Mouse (Mus musculus): ENCODE results near the gene Rcan2. TPM values are rescaled to one million over a fixed set of nuclear protein-coding genes. Genes with fewer than 3 reads are reported as not detected.

Rcan2 gene
- total RNA-seq, 2 experiments from 2014 or later = 39.1 to 48.2 TPM

DNA sequence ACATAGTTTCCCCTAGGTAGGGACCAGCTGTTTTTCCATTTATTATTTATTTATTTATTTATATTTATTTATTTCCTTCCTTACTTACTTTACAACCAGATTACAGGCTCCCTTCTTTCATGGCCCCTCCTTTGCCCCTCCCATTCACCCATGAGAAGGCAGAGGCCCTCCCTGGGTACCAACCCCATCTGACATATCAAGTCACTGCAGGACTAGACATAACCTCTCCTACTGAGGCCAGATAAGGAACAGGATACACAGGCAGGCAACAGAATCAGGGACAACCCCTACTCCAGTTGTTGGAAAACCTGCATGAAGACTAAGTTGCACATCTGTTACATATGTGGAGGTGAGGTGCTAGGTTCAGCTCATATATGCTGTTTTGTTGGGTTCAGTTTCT, 105.6 kb downstream of the Rcan2 start:
- no peak for DNase-seq

DNA sequence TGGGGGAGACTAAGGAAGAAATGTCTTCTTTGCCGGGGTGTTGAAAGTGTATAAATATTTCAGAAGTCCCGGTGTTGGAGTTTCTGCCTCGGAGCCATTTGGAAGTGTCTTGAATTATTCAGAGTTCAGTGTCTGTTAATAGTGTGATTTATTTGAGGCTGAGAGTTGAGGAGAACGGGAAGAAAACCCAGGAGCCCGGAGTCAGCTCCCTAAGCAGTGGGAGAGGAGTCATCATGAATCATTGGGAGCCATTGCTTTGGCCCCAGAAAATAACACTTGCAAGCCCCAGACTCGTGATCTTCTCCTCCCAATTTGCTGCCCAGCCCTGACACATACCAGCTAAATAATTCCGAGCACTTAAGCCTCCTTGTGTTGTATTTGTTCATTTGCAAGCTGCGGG, 115.0 kb downstream of the Rcan2 start:
- DNase-seq = no peak

DNA sequence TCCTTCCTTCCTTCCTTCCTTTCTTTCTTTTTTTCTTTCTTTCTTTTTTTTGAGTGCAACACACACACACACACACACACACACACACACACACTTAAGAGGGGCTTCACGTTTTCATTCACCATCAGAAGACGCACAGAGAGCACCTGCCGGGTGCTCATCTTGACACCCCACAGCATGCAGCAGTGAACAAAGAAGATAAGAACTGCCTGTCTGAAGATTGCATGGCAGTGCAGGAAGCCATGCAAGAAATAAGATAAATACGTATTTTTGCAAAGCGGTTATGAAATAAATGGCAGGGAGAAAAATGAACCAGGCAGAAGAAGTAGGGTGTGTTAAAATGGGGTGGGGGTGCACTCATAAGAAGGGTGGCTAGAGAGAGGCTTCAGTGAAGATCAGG, 116.0 kb downstream of the Rcan2 start:
- DNase-seq = no peak

DNA sequence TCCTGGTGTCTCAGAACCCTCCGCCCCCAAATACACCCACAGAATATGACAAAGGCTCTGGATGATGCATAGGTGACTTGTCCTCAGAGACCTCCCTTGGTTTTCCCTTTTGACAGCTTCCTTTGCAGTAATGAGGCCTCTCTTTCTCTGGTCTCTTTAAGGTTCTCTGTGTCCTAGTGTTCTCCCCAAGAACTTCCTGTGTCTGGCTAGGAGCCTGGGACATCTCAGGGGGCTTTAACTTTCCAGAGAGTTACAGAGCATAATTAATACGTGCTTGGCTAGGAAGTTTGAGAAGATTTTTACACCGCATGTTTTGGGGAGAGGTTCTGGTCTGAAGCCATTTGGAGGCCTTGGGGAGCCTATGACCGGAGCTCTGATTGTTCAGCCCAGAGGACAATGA, 128.7 kb downstream of the Rcan2 start:
- no peak for DNase-seq

DNA sequence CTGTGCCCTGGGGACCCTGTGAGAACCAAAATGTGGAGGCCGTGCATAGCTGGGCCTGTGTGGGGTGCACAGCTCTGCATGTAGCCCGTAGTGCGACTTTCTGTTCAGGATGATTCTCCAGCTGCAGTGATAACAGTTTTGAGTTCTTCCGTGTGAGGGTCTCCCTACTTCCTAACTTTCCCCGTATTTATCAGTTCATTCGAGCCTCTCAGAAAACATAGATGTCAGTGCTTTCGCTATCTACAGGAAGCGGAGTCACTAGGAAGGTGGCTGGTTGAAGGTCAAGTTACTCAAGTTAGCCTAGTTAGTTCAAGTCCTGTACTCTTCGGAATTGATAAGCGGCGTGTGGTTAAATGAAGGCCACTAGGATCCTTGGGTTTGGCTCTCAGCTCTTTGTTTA, 130.6 kb downstream of the Rcan2 start:
- DNase-seq = no peak

DNA sequence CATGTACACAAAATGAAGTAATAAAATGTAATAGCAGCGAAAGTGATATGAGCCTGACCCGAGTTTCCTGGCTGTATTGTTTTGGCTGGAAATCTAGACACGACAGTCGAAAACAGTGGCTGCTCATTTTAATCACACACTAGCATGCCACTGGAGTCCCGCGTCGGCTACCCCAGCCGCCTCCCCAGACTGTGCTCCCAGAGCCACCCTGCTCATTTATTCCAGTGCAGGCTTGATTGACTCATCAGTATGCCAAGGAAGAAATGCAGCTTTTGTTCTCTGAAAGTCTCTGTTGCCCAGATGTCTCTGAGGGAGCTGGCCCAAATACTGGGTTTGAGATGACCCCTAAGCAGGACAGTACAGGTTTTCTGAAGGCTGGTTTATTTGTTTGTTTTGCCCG, 132.9 kb downstream of the Rcan2 start:
- DNase-seq = no peak

DNA sequence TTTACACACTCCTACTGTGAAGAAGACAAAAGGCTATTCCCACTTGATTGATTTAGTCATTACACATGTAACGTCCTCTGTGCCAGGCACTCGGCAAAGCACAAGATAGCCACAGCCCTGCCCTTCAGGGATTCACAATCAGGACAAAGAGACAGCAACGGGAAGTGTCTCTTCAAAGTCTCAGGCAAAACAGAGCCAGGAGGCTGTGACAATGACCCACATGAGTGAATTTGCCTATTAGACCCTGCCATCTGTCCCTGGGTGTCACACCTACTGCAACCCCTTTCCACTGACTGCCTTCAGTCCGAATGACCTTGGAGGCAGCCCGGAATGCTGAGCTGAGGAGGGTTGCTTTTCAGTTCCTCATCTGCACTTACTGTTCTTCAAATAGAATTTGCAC, 151.1 kb downstream of the Rcan2 start:
- DNase-seq = no peak

DNA sequence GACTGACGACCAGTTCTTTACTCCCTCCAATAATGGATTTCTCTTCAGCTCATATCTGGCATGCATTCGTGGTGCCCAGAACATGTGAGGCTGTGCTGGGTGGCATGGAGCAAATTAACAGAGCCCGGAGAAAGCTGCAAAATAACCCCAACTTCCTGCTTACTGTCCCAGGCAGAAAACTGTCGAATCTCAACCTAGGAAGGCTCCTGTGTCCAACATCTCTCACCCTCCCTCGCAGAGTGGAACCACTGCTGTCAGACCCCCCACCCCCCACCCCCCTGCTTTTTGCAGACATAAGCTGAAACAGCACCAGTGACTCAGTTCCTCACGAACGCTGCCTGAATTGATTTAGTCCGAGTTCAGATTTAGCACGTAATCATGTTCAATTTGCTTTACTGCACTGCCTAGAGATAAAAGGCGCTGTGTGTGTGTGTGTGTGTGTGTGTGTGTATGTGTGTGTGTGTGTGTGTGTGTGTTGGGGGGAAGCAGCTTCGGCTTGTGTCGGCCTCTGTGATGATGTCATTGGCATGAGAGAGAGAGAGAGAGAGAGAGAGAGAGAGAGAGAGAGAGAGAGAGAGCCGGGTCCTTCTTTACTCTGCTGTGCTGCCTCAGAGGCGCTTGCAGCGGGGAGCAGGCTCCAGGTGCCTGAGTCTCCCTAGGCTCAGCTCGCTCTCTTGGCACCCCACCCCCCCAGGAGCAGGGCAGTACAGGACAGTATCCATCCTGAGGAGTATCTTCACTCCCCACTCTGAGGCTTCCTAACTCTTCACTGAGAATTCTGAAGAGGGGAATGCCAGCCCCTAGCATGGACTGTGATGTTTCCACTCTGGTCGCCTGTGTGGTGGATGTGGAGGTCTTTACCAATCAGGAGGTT, 151.7 kb downstream of the Rcan2 start:
- no peak for DNase-seq

DNA sequence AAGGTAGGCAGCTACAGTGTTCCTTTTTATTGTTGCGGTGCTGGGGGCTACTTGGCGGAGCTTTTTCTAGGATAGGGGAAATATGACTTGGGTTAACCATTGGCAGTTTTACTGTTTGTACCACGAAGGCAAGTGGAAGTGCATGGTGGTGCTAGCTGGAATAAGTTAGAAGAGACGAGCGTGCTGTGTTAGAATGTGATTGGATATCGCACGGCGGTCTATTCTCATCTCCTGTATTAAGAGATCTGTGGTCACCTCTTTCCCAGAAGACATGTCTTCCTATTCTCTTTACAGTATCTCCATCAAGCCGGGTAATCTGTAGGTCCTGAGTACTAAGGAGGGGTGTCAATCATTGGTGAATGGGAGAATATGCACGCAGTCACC, 152.4 kb downstream of the Rcan2 start:
- no peak for DNase-seq

DNA sequence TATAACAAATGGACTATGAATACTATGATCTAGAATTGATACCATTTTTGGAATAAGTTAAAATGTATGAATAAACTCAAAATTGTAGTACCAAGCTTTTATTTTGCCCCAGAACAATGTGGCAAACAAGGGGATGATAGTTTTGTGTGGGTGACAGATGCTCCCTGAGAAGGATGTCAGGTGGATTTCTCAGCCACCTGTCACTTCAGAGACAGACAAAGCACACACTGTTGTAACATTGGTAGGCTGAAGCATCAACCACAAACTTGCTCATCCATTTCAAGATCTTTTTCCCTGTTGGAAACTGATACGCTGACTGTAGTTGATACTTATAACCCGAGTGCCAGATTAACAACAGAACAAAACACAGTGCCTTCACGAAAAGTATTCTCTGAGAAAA, 158.6 kb downstream of the Rcan2 start:
- no peak for DNase-seq

DNA sequence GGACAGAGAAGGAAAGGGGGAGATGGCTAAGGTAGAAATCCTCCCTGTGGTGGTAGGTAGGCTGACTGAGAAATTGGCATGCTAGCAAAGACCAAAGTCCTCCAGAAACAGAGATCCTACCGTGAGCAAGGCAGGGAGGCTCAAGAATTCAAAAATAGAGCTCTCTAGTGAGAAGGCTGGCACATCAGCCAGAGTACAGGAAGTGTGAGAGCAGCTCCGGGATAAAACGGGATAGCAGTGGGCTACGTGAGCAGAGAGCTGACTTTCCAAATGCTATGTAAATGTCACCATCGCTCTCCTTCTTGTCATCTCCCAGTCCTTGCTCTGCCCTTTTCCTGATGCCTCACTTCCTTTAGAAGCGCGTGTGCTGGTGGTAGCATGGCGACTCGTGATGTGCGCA, 168.8 kb downstream of the Rcan2 start:
- no peak for DNase-seq

DNA sequence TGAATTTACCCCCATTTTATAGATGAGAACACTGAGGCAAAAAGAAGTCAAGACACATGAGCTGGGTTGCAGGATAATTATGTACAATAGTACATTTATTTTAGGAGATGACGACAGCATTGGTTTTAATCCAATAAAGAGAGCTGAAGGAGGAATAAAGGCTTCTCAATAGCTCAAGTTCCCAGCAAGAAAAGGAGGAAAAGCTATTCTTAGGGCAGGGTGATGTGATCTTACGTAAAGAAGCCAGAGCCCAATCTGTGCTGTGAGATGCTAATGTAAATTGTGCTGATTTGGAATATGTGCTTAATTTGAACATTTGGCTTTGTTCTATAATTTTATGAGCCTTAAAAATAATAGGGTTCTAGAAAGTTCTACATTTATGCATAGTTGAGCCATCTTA, 176.4 kb downstream of the Rcan2 start:
- DNase-seq = no peak

DNA sequence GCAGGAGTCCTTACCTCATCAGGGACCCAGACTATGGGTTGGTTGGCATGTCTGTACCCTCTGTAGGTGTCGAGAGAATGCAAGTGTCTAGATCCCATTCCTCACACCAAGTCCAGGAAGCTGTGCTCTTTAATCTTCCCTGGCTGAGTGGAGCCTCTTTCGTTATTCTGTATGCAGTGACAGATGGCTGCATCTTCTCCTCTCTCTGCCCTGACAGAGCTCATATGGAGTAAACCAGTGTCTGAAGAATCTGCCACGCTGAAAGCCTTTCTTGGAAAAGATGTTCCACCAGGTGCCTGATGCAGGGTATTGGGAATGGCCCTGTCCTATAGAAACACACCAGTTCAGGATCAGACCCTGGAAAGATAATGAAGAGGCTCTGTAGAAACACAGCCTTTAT, 178.8 kb downstream of the Rcan2 start:
- no peak for DNase-seq

DNA sequence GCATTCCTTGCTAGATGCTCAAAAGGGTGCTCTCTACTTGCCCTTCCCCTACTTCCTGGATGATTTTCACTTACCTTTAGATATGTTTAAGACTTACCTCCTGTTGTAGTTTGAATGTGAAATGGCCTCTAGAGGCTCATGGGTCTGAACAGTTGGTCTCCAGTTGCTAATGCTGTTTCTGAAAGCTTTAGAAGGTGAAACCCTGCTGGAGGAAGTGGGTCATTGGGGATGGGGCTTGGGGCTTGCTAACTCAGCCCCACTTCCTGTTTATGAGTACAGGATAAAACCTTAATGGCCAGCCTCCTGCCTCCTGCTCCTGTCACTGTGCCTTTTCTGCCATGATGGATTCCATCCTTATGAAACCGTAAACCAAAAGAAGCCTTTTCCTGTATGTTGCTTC, 181.4 kb downstream of the Rcan2 start:
- DNase-seq = no peak

DNA sequence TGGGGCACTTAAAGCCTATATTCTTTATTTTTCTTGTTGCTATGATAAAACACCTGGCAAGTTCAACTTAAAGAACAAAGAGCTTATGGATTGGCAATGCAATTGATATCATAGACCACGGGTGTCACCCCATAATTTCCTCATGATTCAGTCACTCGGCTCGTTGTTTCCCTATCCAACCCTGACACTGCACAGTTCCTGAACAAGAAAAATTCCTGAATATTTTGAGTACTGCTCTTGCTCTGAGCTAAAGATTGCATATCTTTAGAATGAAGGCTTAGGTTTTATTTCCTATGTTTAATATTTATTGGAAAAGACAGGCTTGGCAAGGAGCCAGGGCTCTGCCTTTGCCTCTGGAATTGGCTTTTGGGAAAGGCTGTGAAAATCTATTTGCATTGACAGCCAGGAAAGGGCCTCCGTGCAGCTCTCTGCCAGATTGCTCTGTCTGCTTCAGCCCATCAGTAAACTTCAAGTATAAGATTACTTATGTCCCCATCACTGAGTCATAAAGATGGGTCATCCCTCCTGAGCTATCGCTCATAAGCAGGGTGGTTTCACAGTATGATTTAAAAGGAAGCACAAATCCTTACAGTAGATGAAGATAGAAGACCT, 188.3 kb downstream of the Rcan2 start:
- no peak for DNase-seq

DNA sequence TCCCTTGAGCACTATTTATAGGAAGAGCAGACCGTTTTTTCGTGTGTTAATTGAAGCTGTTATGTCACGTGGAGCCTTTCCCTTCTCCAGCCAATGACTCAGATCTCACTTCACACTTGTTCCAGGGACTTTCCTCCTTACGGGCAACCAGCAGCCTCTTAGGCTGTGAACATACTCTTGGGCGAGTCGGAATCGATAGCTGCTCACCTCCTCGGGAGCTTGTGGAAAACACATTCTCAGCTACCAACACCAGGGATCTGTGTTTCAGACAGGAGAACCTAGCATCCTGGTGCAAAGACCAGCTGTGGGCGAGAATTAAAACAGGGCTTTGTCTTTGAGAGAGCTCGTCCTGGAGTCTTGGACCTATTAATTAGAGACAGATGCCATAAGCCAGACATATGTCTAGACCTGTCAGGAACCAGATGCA, 189.8 kb downstream of the Rcan2 start:
- no peak for DNase-seq

DNA sequence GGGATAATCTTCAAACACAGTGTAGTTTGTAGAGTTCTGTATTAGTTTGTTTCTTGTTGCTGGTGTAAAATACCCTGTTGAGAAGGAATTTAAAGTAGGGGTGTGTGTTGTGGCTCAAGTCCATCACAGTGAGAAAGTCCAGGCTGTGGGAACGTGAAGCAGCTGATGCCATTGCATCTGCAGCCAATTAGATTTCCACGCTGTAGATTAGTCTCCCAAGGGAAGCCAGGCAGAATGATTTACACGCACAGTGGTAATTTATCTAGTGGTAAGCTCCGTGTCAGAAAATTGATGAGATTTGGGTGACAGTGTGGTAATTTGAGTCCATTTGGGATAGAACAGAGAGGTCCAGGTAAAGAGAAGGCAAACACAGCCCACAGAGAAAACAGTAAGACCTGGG, 192.9 kb downstream of the Rcan2 start:
- DNase-seq = no peak

DNA sequence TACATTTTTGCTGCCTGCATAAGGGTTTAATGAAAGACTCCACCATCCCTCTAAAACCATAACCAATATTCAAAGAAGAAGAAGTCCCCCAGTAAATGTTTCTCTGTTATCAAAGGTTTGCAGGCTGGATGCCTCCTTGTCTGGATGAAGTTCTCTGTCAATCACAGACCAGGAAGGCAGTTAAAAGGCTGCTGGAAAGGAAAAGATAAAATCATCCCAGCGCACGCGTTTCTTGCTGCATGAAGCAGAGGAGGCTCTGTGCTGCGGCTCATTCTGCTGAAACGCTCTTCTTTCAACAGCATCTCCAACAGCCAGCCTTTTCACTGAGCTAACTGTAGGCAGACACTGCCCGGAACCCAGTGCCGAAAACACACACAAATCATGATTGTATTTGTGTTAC, 196.4 kb downstream of the Rcan2 start:
- DNase-seq = no peak

DNA sequence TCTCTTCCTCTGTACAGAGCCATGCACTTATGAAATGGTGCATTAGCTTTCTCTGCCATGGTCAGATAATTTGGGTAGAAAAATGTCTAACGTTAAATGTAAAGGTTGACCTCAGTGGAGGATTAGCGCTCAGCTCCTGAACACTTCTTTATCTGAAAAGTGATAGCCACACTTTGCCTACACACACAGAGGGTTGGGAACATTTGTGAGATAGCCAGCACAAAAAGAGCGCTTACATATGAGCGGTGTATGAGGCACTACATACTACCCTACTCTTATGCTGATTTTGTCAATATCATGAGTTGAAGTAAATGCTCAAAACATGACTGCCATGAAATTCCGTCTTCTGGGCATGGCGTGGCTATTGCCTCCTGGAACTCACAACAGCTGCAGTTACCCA, 196.9 kb downstream of the Rcan2 start:
- DNase-seq = no peak

DNA sequence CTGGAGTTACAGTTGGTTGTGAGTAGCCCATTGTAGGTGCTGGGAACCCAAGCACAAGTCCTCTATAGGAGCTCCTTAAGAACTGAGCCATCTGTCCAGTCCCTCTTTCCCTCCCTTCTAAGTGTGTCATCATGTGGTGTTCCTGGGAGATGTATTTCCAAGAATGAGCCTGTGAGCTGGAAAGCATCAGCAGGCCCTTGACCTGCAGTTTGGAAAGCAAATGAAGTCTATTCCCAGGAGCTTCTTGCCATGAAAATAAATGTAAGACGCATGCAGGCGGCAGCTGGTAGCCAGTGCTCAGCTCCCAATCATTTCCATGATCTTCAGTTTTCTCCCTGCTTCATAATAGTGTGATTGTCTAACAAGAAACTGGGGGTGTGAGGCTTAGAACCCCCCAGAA, 203.2 kb downstream of the Rcan2 start:
- DNase-seq = no peak

DNA sequence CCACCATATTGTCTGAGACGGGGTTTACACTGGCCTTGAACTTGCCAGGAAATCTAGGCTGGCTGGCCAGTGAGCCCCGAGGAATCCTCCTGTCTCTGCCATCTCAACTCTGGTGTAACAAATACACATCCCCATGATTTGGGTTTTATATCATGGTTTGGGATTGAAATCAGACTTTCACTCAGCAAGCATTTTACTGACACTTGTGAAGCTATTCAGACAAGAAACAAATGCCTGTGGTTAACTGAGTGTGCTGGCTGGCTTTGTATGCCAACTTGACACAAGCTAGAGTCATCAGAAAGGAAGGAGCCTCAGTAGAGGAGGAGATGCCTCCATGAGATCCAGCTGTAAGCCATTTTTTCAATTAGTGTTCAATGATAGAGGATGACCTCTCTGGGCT, 206.3 kb downstream of the Rcan2 start:
- DNase-seq = no peak

DNA sequence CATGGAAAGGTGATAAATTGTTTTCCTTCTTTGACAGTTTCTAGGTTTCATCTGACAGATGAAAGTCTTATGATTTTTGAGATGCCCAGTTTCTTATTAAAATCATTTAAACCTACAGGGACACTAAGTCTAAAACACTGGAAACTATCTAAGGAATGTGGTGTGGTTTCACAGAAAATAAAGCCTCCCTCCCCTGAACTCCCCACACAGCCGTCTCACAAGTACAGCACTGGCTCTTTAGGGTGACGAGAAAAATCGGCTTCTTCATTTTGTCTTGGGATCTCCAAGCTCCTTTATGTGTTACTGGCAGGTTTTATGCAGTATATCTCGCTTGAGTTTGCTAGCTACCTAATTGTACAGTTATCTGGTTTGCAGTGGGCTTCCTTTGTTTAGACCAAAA, 210.8 kb downstream of the Rcan2 start:
- no peak for DNase-seq

DNA sequence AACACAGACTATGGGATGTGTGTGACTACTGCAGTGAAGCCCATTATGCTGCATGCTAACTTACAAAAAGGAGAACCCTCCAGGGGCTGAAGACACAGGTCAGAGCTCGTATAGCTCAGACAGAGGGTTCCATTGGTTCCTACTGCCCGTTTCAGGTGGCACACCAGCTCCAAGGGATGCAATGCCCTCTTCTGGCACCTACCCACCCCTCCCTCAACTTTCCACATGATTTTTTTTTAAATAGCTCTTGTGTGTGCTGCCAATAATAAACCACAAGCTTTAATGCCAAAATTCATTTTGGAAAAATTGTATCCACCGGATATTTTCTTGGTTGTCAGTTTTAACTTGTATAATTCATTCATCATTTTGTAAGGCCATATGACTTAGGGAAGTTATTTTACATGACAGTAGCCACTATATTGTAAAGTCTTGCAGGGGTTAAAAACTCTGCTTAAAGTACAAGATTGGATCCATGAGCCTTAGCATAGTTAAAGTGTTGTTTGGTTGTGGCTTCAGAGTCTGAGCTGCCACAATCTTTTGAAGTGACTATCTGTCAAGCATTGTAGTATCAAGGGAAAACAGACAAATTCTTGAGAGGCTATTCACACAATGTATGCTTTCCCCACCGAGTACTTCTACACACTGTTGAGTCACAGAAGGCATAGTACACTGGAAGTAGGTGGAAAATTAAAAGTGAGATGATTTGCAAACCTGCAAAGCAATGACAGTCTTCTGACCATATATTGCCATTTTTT, 212.8 kb downstream of the Rcan2 start:
- DNase-seq = no peak
